8 mouse cellular contexts compared by ENCODE assay signal in genomic region chr15:7226225-7226624, GRCm38 (mm10).
DNase-seq lines count a peak whose midpoint lies in the region; ATAC-seq and TF ChIP-seq lines count a peak whose summit lies in the region.

No protein-coding gene starts in this region.

- no peaks in the 10 kb centered on the region for H3K4me1 ChIP-seq in kidney, adult 2 months (ENCODE audit: control insufficient read depth, insufficient read depth, low read length)
- H3K4me1 ChIP-seq in limb, embryonic 10.5 days = peaks cover 28% of the 10 kb centered on the region
- H3K4me1 ChIP-seq in midbrain, embryonic 16.5 days (ENCODE audit: control insufficient read depth, insufficient read depth, low read length) = no peaks in the 10 kb centered on the region
- H3K4me1 ChIP-seq in spleen, adult 2 months (ENCODE audit: control insufficient read depth, insufficient read depth, insufficient read length) = no peaks in the 10 kb centered on the region

- peak; percentile 100; the same call in 1 of the 2 replicates for TF ChIP-seq CTCF in kidney, adult 2 months (conservative IDR thresholded peaks at IDR 0.05; ENCODE audit: insufficient read depth, insufficient read length, low read depth, low read length)
- peak; percentile 95; the same call in 1 of the 2 replicates for TF ChIP-seq CTCF in spleen, adult 2 months (IDR thresholded peaks at IDR 0.05; ENCODE audit: extremely low read depth, insufficient read depth, insufficient read length, insufficient replicate concordance)

- TF ChIP-seq POLR2A in kidney, adult 2 months (IDR thresholded peaks at IDR 0.05; ENCODE audit: low read depth, low read length) = no peak
- no peak for TF ChIP-seq POLR2A in spleen, adult 2 months (IDR thresholded peaks at IDR 0.05; ENCODE audit: low read depth, low read length)

- H3K4me3 ChIP-seq in kidney, adult 2 months (ENCODE audit: insufficient read depth, low read depth, low read length) = no peak overlapping the region
- no peak overlapping the region for H3K4me3 ChIP-seq in limb, embryonic 10.5 days
- no peak overlapping the region for H3K4me3 ChIP-seq in midbrain, embryonic 16.5 days (ENCODE audit: low read depth, low read length)
- H3K4me3 ChIP-seq in spleen, adult 2 months (ENCODE audit: extremely low read depth, insufficient read depth, insufficient read length) = no peak overlapping the region

- no peaks in the 10 kb centered on the region for H3K36me3 ChIP-seq in kidney, adult 2 months (ENCODE audit: control insufficient read depth, insufficient read depth, low read length)
- H3K36me3 ChIP-seq in limb, embryonic 10.5 days = no peaks in the 10 kb centered on the region
- H3K36me3 ChIP-seq in midbrain, embryonic 16.5 days (ENCODE audit: control insufficient read depth, insufficient read depth, low read length) = no peaks in the 10 kb centered on the region
- H3K36me3 ChIP-seq in spleen, adult 2 months (ENCODE audit: control insufficient read depth, insufficient read depth, low read length) = no peaks in the 10 kb centered on the region

- no peak overlapping the region for H3K9ac ChIP-seq in midbrain, embryonic 16.5 days (ENCODE audit: low read depth, low read length)

- H3K27ac ChIP-seq in kidney, adult 2 months (ENCODE audit: insufficient read depth, low read depth, low read length) = no peak overlapping the region
- H3K27ac ChIP-seq in limb, embryonic 10.5 days = no peak overlapping the region
- H3K27ac ChIP-seq in midbrain, embryonic 16.5 days (ENCODE audit: low read length) = no peak overlapping the region
- H3K27ac ChIP-seq in spleen, adult 2 months (ENCODE audit: insufficient read depth, low read length) = no peak overlapping the region

- no peaks in the 10 kb centered on the region for H3K27me3 ChIP-seq in kidney, adult 2 months (replicated peaks; ENCODE audit: control insufficient read depth, insufficient read depth, low read length)
- no peaks in the 10 kb centered on the region for H3K27me3 ChIP-seq in limb, embryonic 10.5 days (ENCODE audit: low read depth, poor library complexity, severe bottlenecking)
- no peaks in the 10 kb centered on the region for H3K27me3 ChIP-seq in midbrain, embryonic 16.5 days (ENCODE audit: control insufficient read depth, insufficient read depth, low read depth, low read length)
- peaks cover 3% of the 10 kb centered on the region for H3K27me3 ChIP-seq in spleen, adult 2 months (ENCODE audit: control insufficient read depth, insufficient read depth, low read length)

- no peaks in the 10 kb centered on the region for H3K9me3 ChIP-seq in limb, embryonic 10.5 days (replicated peaks)
- H3K9me3 ChIP-seq in midbrain, embryonic 16.5 days (replicated peaks; ENCODE audit: control insufficient read depth, low read length, poor library complexity, severe bottlenecking) = no peaks in the 10 kb centered on the region

- 3% methylated on average over 5 of the region's 5 CpGs for WGBS in kidney, adult 2 months
- 5% methylated on average over 5 of the region's 5 CpGs for WGBS in limb, embryonic 10.5 days
- 4% methylated on average over 5 of the region's 5 CpGs for WGBS in midbrain, embryonic 16.5 days
- 3% methylated on average over 5 of the region's 5 CpGs for WGBS in spleen, adult 2 months

- H3K4me2 ChIP-seq in midbrain, embryonic 16.5 days (ENCODE audit: low read length) = no peak overlapping the region

- peak; percentile 92 for ATAC-seq in midbrain, embryonic 16.5 days
- ATAC-seq in erythroblast, adult 5-6 weeks (replicated peaks; ENCODE audit: low FRiP score, poor library complexity, severe bottlenecking) = no peak

- peak; percentile 88 for DNase-seq in adrenal gland, postnatal 10 days
- peak; percentile 80 for DNase-seq in embryo, embryonic 9.5 days (ENCODE audit: extremely low spot score)
- peak; percentile 83 to 89 for DNase-seq in heart, adult 18-20 months
- peak; percentile 83 for DNase-seq in kidney, adult 2 months
- DNase-seq in limb, embryonic 10.5 days (ENCODE audit: low spot score) = peak; percentile 90
- peak; percentile 38 to 70 for DNase-seq in spleen, adult 2 months (ENCODE audit: low read depth in 1 of 2, low spot score in 2 of 2)
